In genomic region chr16:11636196-11636733, GRCm38 (mm10) we compare ENCODE assay signal across 18 mouse cellular contexts.
DNase-seq lines count a peak whose midpoint lies in the region; ATAC-seq lines count a peak whose summit lies in the region.
"Had no signal": no experiment of that assay in that cellular context is flagged by ENCODE, and none has a peak within 500 bp of the region (broad histone marks: within the 10 kb centered on the region; RNA-seq: fewer than 3 reads in every experiment).

No protein-coding gene starts in this region.

- no peak overlapping the region for H3K4me2 ChIP-seq in hindbrain, embryonic 13.5 days
- H3K4me2 ChIP-seq in hindbrain, embryonic 14.5 days (replicated peaks) = no peak overlapping the region
- H3K4me2 ChIP-seq in midbrain, embryonic 14.5 days (ENCODE audit: low read length) = no peak overlapping the region
- H3K4me2 ChIP-seq in midbrain, embryonic 16.5 days (ENCODE audit: low read length) = no peak overlapping the region
- H3K4me2 ChIP-seq in stomach, embryonic 15.5 days = no peak overlapping the region
- H3K4me2 ChIP-seq: liver, embryonic 12.5 days had no signal

- H3K27me3 ChIP-seq in hindbrain, embryonic 13.5 days = no peaks in the 10 kb centered on the region
- no peaks in the 10 kb centered on the region for H3K27me3 ChIP-seq in hindbrain, embryonic 14.5 days (ENCODE audit: control insufficient read depth, insufficient read depth, low read length)
- H3K27me3 ChIP-seq in midbrain, embryonic 14.5 days (ENCODE audit: control insufficient read depth, insufficient read depth, low read length) = no peaks in the 10 kb centered on the region
- H3K27me3 ChIP-seq in midbrain, embryonic 16.5 days (ENCODE audit: control insufficient read depth, insufficient read depth, low read depth, low read length) = no peaks in the 10 kb centered on the region
- no peaks in the 10 kb centered on the region for H3K27me3 ChIP-seq in stomach, embryonic 15.5 days (replicated peaks)
- H3K27me3 ChIP-seq: liver, embryonic 12.5 days; neural tube, embryonic 12.5 days had no signal

- no peaks in the 10 kb centered on the region for H3K9me3 ChIP-seq in hindbrain, embryonic 13.5 days
- H3K9me3 ChIP-seq in hindbrain, embryonic 14.5 days (ENCODE audit: control insufficient read depth, low read length) = no peaks in the 10 kb centered on the region
- H3K9me3 ChIP-seq in midbrain, embryonic 14.5 days (ENCODE audit: control insufficient read depth, low read length) = no peaks in the 10 kb centered on the region
- H3K9me3 ChIP-seq in midbrain, embryonic 16.5 days (replicated peaks; ENCODE audit: control insufficient read depth, low read length, poor library complexity, severe bottlenecking) = no peaks in the 10 kb centered on the region
- H3K9me3 ChIP-seq in stomach, embryonic 15.5 days = no peaks in the 10 kb centered on the region
- H3K9me3 ChIP-seq: G1E; liver, embryonic 12.5 days; neural tube, embryonic 12.5 days had no signal

- no peak for ATAC-seq in hindbrain, embryonic 13.5 days (ENCODE audit: low FRiP score)
- ATAC-seq in hindbrain, embryonic 14.5 days (ENCODE audit: low FRiP score) = no peak
- ATAC-seq in midbrain, embryonic 14.5 days (ENCODE audit: low FRiP score, low TSS enrichment) = no peak
- no peak for ATAC-seq in midbrain, embryonic 16.5 days
- no peak; the same call in 1 of the 2 replicates for ATAC-seq in stomach, embryonic 15.5 days (ENCODE audit: insufficient read depth, low FRiP score, low read depth)
- ATAC-seq: inflammation-experienced regulatory T-cells, adult 6 months; liver, embryonic 12.5 days had no signal

- H3K4me3 ChIP-seq in hindbrain, embryonic 13.5 days = no peak overlapping the region
- H3K4me3 ChIP-seq in hindbrain, embryonic 14.5 days (replicated peaks; ENCODE audit: low read length) = no peak overlapping the region
- no peak overlapping the region for H3K4me3 ChIP-seq in midbrain, embryonic 14.5 days (replicated peaks; ENCODE audit: low read depth, low read length)
- H3K4me3 ChIP-seq in midbrain, embryonic 16.5 days (ENCODE audit: low read depth, low read length) = no peak overlapping the region
- H3K4me3 ChIP-seq in stomach, embryonic 15.5 days (replicated peaks) = no peak overlapping the region
- H3K4me3 ChIP-seq: gastrocnemius, adult 2 months; liver, embryonic 12.5 days; neural tube, embryonic 12.5 days had no signal

- no peak overlapping the region for H3K27ac ChIP-seq in hindbrain, embryonic 13.5 days
- no peak overlapping the region for H3K27ac ChIP-seq in hindbrain, embryonic 14.5 days
- peak overlapping the region; percentile 53; the same call in 1 of the 2 replicates for H3K27ac ChIP-seq in midbrain, embryonic 14.5 days (replicated peaks; ENCODE audit: low read depth, low read length)
- H3K27ac ChIP-seq in midbrain, embryonic 16.5 days (ENCODE audit: low read length) = no peak overlapping the region
- H3K27ac ChIP-seq in stomach, embryonic 15.5 days = 0 out of 2 replicates have a peak overlapping the region, but pooled peaks have one; percentile 21
- H3K27ac ChIP-seq: gastrocnemius, adult 2 months; neural tube, embryonic 12.5 days had no signal

- DNase-seq in hindbrain, embryonic 14.5 days (ENCODE audit: low spot score) = no peak
- DNase-seq in kidney, postnatal 4 days = peak; percentile 22 to 39
- no peak for DNase-seq in kidney, adult 11 months
- DNase-seq in midbrain, embryonic 14.5 days = no peak
- no peak for DNase-seq in testis, postnatal 10 days (ENCODE audit: low spot score)
- DNase-seq: cerebellum, adult 11 months; cerebellum, postnatal 25 days; gastrocnemius, adult 2 months; heart, adult 18-20 months; lung, postnatal 14 days; thymus, postnatal 25 days had no signal

- WGBS in hindbrain, embryonic 13.5 days = 76% methylated on average over 7 of the region's 7 CpGs
- WGBS in hindbrain, embryonic 14.5 days = 79% methylated on average over 7 of the region's 7 CpGs
- 80% methylated on average over 7 of the region's 7 CpGs for WGBS in midbrain, embryonic 14.5 days
- WGBS in midbrain, embryonic 16.5 days = 72% methylated on average over 7 of the region's 7 CpGs
- 58% methylated on average over 7 of the region's 7 CpGs for WGBS in stomach, embryonic 15.5 days

- peak overlapping the region; percentile 35; the same call in 1 of the 2 replicates for H3K9ac ChIP-seq in hindbrain, embryonic 13.5 days
- no peak overlapping the region for H3K9ac ChIP-seq in hindbrain, embryonic 14.5 days
- no peak overlapping the region; the same call in 1 of the 2 replicates for H3K9ac ChIP-seq in midbrain, embryonic 14.5 days (replicated peaks; ENCODE audit: low read length)
- no peak overlapping the region for H3K9ac ChIP-seq in midbrain, embryonic 16.5 days (ENCODE audit: low read depth, low read length)
- no peak overlapping the region for H3K9ac ChIP-seq in stomach, embryonic 15.5 days
- H3K9ac ChIP-seq: liver, embryonic 12.5 days had no signal

- peaks cover 8% of the 10 kb centered on the region; the same call in 1 of the 2 replicates for H3K36me3 ChIP-seq in hindbrain, embryonic 13.5 days
- H3K36me3 ChIP-seq in hindbrain, embryonic 14.5 days (replicated peaks; ENCODE audit: control insufficient read depth, insufficient read depth) = no peaks in the 10 kb centered on the region
- H3K36me3 ChIP-seq in midbrain, embryonic 14.5 days (ENCODE audit: control insufficient read depth, insufficient read depth, low read length) = no peaks in the 10 kb centered on the region
- no peaks in the 10 kb centered on the region for H3K36me3 ChIP-seq in midbrain, embryonic 16.5 days (ENCODE audit: control insufficient read depth, insufficient read depth, low read length)
- H3K36me3 ChIP-seq in stomach, embryonic 15.5 days = no peaks in the 10 kb centered on the region
- H3K36me3 ChIP-seq: G1E; liver, embryonic 12.5 days; neural tube, embryonic 12.5 days had no signal

- H3K4me1 ChIP-seq in hindbrain, embryonic 13.5 days (replicated peaks) = peaks cover 14% of the 10 kb centered on the region
- H3K4me1 ChIP-seq in hindbrain, embryonic 14.5 days (replicated peaks; ENCODE audit: control insufficient read depth, insufficient read depth, low read length) = peaks cover 12% of the 10 kb centered on the region; the same call in 1 of the 2 replicates
- H3K4me1 ChIP-seq in midbrain, embryonic 14.5 days (ENCODE audit: control insufficient read depth, insufficient read depth, low read length) = peaks cover 12% of the 10 kb centered on the region
- peaks cover 16% of the 10 kb centered on the region for H3K4me1 ChIP-seq in midbrain, embryonic 16.5 days (ENCODE audit: control insufficient read depth, insufficient read depth, low read length)
- H3K4me1 ChIP-seq in stomach, embryonic 15.5 days = peaks cover 3% of the 10 kb centered on the region; the same call in 1 of the 2 replicates

Comparison
In these comparisons a context has a peak if more than half of its experiments do, and no peak if none do; other contexts are left out.
1. H3K27ac ChIP-seq: peak in midbrain, embryonic 14.5 days (single experiment) and stomach, embryonic 15.5 days (single experiment); none in hindbrain, embryonic 13.5 days (single experiment), hindbrain, embryonic 14.5 days (single experiment) and midbrain, embryonic 16.5 days (single experiment).
2. DNase-seq: peak in kidney, postnatal 4 days (2 of 2); none in hindbrain, embryonic 14.5 days (single experiment), kidney, adult 11 months (single experiment), midbrain, embryonic 14.5 days (single experiment) and testis, postnatal 10 days (single experiment).